Mouse (Mus musculus): ENCODE results near the gene Lcn4. TPM values are rescaled to one million over a fixed set of nuclear protein-coding genes. Genes with fewer than 3 reads are reported as not detected.
"Not testable (repeated sequence)": the region's sequence is repeated elsewhere in the genome, so short reads cannot be mapped to it uniquely, and the experiment has no call there.

Lcn4 gene
- polyA plus RNA-seq (2016; fragmentation: Nextera tagmentation; extraction: Ambion mirVana) = not detected in 2 replicates

DNA sequence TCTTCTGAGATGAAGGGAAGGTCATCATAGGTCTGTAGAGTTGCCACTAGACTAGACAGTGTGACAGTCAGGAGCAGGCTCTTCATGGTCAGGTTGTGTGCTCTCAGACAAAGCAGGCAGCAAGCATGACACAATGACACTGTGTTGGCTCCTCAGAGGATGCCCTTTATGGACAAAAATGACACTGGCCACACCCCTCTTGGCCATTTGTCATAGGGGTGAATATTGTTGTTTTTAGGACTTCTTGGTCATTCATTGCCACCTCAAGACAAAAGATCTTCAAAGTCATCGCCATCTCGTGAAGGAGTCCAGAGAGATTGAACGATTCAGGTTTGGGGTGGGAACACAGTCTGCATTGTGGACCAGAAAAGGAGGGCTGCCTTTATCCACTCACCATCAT lies at the start of gene Lcn4:
Gene Lcn4 (minus strand): TSS at position 101 of the 400 bp plus-strand sequence.
- Histone ChIP-seq H3K27me3 (replicated peaks; ENCODE audit: low read depth, poor library complexity, severe bottlenecking) (no peaks in the 10 kb centered on the region), H3K4me3 (no peak within 1 kb of the TSS), H3K36me3 (replicated peaks) (no peaks in the 10 kb centered on the region), H3K4me1 (no peaks in the 10 kb centered on the region), H3K9me3 (no peaks in the 10 kb centered on the region), H3K27ac (replicated peaks) (no peak within 1 kb of the TSS)
- 92% methylated on average over 3 of the region's 3 CpGs for WGBS
- no peak for DNase-seq (ENCODE audit: low spot score)

DNA sequence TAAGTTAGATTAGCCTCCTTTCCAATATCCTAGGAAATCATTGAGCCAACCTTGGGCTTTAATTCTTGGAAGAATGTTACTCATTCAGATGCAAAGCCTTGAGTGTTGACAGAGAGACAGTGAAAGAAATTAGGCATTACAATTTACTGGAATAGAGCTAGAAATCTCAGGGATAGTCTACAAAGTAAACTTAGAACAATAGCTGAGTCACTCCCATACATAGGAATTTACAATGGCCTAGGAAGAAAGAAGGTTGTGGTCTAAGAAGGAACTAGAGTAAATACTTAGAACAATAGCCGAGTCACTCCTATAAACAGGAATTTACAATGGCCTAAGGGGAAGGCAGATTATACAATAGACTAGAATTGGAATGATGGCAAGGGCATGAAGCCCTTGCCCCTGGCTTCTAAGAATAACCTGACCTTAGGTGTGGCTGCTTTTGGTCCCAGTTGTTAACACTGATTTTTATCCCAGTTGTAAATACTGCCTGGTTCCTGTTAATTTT lies 15.1 kb upstream of the Lcn4 start:
- Histone ChIP-seq H3K4me3 (no peak overlapping the region), H3K36me3 (replicated peaks) (no peaks in the 10 kb centered on the region), H3K27ac (replicated peaks) (no peak overlapping the region), H3K9me3 (no peaks in the 10 kb centered on the region), H3K4me1 (no peaks in the 10 kb centered on the region), H3K27me3 (replicated peaks; ENCODE audit: low read depth, poor library complexity, severe bottlenecking) (no peaks in the 10 kb centered on the region)
- WGBS = 90% methylated on average over 1 of the region's 1 CpGs
- no peak for DNase-seq (ENCODE audit: low spot score)

DNA sequence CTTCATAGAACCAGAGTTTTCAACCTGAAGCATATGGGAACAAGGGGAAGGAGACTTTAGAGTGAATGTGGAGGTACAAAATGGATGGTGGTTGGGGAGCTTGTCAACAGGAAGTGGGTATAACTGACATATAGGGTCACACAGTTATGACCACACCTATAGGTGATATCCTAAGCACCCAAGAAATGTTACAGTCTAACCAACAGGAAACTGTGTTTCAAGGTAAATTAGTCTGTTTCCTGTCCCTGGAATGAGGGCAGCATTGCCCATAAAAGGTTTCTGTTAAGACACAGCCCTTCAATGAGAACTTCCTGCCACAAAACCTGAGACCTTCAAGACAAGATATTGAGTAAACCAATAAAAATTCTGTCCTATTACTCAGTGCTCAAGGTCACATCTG lies 2.3 kb downstream of the Lcn4 start:
- no peak for DNase-seq (ENCODE audit: low spot score)
- Histone ChIP-seq H3K4me1 (no peaks in the 10 kb centered on the region), H3K27ac (replicated peaks) (no peak overlapping the region), H3K27me3 (replicated peaks; ENCODE audit: low read depth, poor library complexity, severe bottlenecking) (no peaks in the 10 kb centered on the region), H3K9me3 (no peaks in the 10 kb centered on the region), H3K36me3 (replicated peaks) (no peaks in the 10 kb centered on the region), H3K4me3 (no peak overlapping the region)

- H3K36me3 ChIP-seq (replicated peaks); H3K4me3 ChIP-seq; H3K27ac ChIP-seq (replicated peaks); H3K9me3 ChIP-seq; H3K4me1 ChIP-seq: not testable (repeated sequence)
- peaks cover 21% of the 10 kb centered on the region for H3K27me3 ChIP-seq (replicated peaks; ENCODE audit: low read depth, poor library complexity, severe bottlenecking)
- 82% methylated on average over 1 of the region's 1 CpGs for WGBS
- DNase-seq (ENCODE audit: low spot score) = peak; percentile 53
Observed at GRCm38 (mm10) chr2:26663551-26663950, 7.5 kb downstream of the Lcn4 start.

DNA sequence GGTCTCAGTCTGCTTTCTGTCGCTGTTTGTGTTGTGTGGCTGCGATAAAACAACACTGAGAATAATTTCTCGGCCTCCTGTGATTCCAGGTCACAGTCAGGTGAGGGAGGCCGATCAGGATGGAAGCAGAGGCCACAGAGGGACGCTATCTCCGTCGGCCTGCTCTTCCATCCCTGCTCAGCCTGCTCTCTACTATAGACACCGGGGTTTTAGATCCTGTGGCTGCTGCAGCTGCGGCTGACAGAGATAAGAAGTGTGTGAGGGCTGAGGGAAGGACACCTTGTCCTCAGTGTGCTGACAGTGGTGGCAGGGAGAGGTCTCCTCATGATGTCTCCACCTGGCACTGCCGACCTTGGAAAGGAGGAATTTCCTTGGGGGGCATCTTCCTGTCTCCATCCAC lies 8.0 kb downstream of the Lcn4 start:
- Histone ChIP-seq H3K4me1 (peaks cover 8% of the 10 kb centered on the region), H3K9me3 (no peaks in the 10 kb centered on the region), H3K4me3 (no peak overlapping the region), H3K27ac (replicated peaks) (no peak overlapping the region), H3K27me3 (replicated peaks; ENCODE audit: low read depth, poor library complexity, severe bottlenecking) (peaks cover 21% of the 10 kb centered on the region), H3K36me3 (replicated peaks) (no peaks in the 10 kb centered on the region)
- no peak for DNase-seq (ENCODE audit: low spot score)
- WGBS = 80% methylated on average over 10 of the region's 10 CpGs

- Histone ChIP-seq H3K27ac (replicated peaks) (no peak overlapping the region), H3K27me3 (replicated peaks; ENCODE audit: low read depth, poor library complexity, severe bottlenecking) (peaks cover 21% of the 10 kb centered on the region), H3K4me1 (peaks cover 8% of the 10 kb centered on the region), H3K4me3 (no peak overlapping the region), H3K36me3 (replicated peaks) (no peaks in the 10 kb centered on the region), H3K9me3 (no peaks in the 10 kb centered on the region)
- no peak for DNase-seq (ENCODE audit: low spot score)
- 81% methylated on average over 13 of the region's 13 CpGs for WGBS
Observed at GRCm38 (mm10) chr2:26662509-26662882, 8.6 kb downstream of the Lcn4 start.

- H3K4me3 ChIP-seq = peak overlapping the region; percentile 50
- H3K36me3 ChIP-seq (replicated peaks) = no peaks in the 10 kb centered on the region
- H3K9me3 ChIP-seq = no peaks in the 10 kb centered on the region
- no peak overlapping the region for H3K27ac ChIP-seq (replicated peaks)
- no peak for DNase-seq (ENCODE audit: low spot score)
- peaks cover 21% of the 10 kb centered on the region for H3K27me3 ChIP-seq (replicated peaks; ENCODE audit: low read depth, poor library complexity, severe bottlenecking)
- 49% methylated on average over 29 of the region's 29 CpGs for WGBS
- H3K4me1 ChIP-seq = peaks cover 8% of the 10 kb centered on the region
Observed at GRCm38 (mm10) chr2:26661768-26662508, 9.1 kb downstream of the Lcn4 start.

- Histone ChIP-seq H3K36me3 (replicated peaks) (no peaks in the 10 kb centered on the region), H3K4me1 (peaks cover 8% of the 10 kb centered on the region), H3K4me3 (peak overlapping the region; percentile 50), H3K27me3 (replicated peaks; ENCODE audit: low read depth, poor library complexity, severe bottlenecking) (peaks cover 21% of the 10 kb centered on the region), H3K27ac (replicated peaks) (no peak overlapping the region), H3K9me3 (no peaks in the 10 kb centered on the region)
- WGBS = 5% methylated on average over 20 of the region's 20 CpGs
- DNase-seq (ENCODE audit: low spot score) = peak; percentile 43
Observed at GRCm38 (mm10) chr2:26661143-26661752, 9.8 kb downstream of the Lcn4 start.

GRCm38 (mm10) chr2:26657426-26657825 lies 13.7 kb downstream of the Lcn4 start:
- 86% methylated on average over 2 of the region's 2 CpGs for WGBS
- Histone ChIP-seq H3K27ac (replicated peaks) (no peak overlapping the region), H3K36me3 (replicated peaks) (no peaks in the 10 kb centered on the region)

GRCm38 (mm10) chr2:26654687-26655086 lies 16.4 kb downstream of the Lcn4 start:
- Histone ChIP-seq H3K9me3 (no peaks in the 10 kb centered on the region), H3K36me3 (replicated peaks) (no peaks in the 10 kb centered on the region), H3K27me3 (replicated peaks; ENCODE audit: low read depth, poor library complexity, severe bottlenecking) (no peaks in the 10 kb centered on the region), H3K27ac (replicated peaks) (no peak overlapping the region), H3K4me3 (no peak overlapping the region), H3K4me1 (no peaks in the 10 kb centered on the region)
- DNase-seq (ENCODE audit: low spot score) = no peak
- WGBS = 71% methylated on average over 1 of the region's 1 CpGs

More at GRCm38 (mm10) chr2:26657426-26657825, 13.7 kb downstream of the Lcn4 start:
- Histone ChIP-seq H3K9me3 (no peaks in the 10 kb centered on the region), H3K27me3 (replicated peaks; ENCODE audit: low read depth, poor library complexity, severe bottlenecking) (peaks cover 15% of the 10 kb centered on the region), H3K4me1 (peaks cover 8% of the 10 kb centered on the region), H3K4me3 (no peak overlapping the region)
- no peak for DNase-seq (ENCODE audit: low spot score)

- 29% methylated on average over 3 of the region's 3 CpGs for WGBS
- no peak overlapping the region for H3K4me3 ChIP-seq
Observed at GRCm38 (mm10) chr2:26646643-26647293, 24.3 kb downstream of the Lcn4 start.

GRCm38 (mm10) chr2:26643942-26644341 lies 27.1 kb downstream of the Lcn4 start:
- Histone ChIP-seq H3K4me3 (no peak overlapping the region), H3K36me3 (replicated peaks) (peaks cover 3% of the 10 kb centered on the region), H3K9me3 (no peaks in the 10 kb centered on the region), H3K4me1 (peaks cover 21% of the 10 kb centered on the region), H3K27ac (replicated peaks) (no peak overlapping the region), H3K27me3 (replicated peaks; ENCODE audit: low read depth, poor library complexity, severe bottlenecking) (no peaks in the 10 kb centered on the region)
- WGBS = 67% methylated on average over 2 of the region's 2 CpGs
- peak; percentile 67 for DNase-seq (ENCODE audit: low spot score)

More at GRCm38 (mm10) chr2:26646643-26647293, 24.3 kb downstream of the Lcn4 start:
- Histone ChIP-seq H3K36me3 (replicated peaks) (no peaks in the 10 kb centered on the region), H3K4me1 (peaks cover 10% of the 10 kb centered on the region), H3K27ac (replicated peaks) (no peak overlapping the region), H3K9me3 (no peaks in the 10 kb centered on the region), H3K27me3 (replicated peaks; ENCODE audit: low read depth, poor library complexity, severe bottlenecking) (no peaks in the 10 kb centered on the region)
- peak; percentile 91 for DNase-seq (ENCODE audit: low spot score)
